Mouse (Mus musculus): ENCODE measurements around the gene Ccdc153. TPM values are rescaled to one million over a fixed set of nuclear protein-coding genes. Genes with fewer than 3 reads are reported as not detected.
A peak's percentile ranks its signal among the peaks of the same experiment; 100 is the strongest.

Ccdc153 gene
- total and polyA plus RNA-seq, 3 experiments = not detected

GRCm38 (mm10) chr9:44231609-44232008 lies 8.9 kb upstream of the Ccdc153 start:
- H3K9me3 ChIP-seq (replicated peaks; ENCODE audit: low read length) = no peaks in the 10 kb centered on the region
- H3K4me1 ChIP-seq (ENCODE audit: control insufficient read depth in 1 of 2, insufficient read depth in 2 of 2) = peaks cover 16 to 55% of the 10 kb centered on the region in 2 experiments; a peak in 3 of 4 replicates
- no peaks in the 10 kb centered on the region for H3K27me3 ChIP-seq (replicated peaks)
- dilution Hi-C loops (cut with MboI; ENCODE audit: extremely low pct_ligation_motif_present, extremely low pct_unique_long_range_greater_than_20kb, low sequenced_read_pairs) (no loop called here), in situ Hi-C loops (cut with MboI; ENCODE audit: low pct_ligation_motif_present, low pct_unique_long_range_greater_than_20kb, low sequenced_read_pairs) (loop anchor here (10.0 kb wide), 1 partner anchor 47 kb away; no protein-coding TSS in a partner anchor)
- H3K27ac ChIP-seq (ENCODE audit: insufficient read depth, low read depth) = no peak overlapping the region
- DNase-seq (ENCODE audit: extremely low read depth) = no peak
- H3K9ac ChIP-seq (ENCODE audit: insufficient read depth, low read depth) = peak overlapping the region; percentile 86
- peaks cover 2 to 25% of the 10 kb centered on the region in 2 experiments for H3K36me3 ChIP-seq (replicated peaks in 1 of 2; ENCODE audit: control insufficient read depth in 1 of 2, insufficient read depth in 1 of 2, low read length in 1 of 2)
- peak overlapping the region; percentile 94; the same call in 1 of the 2 replicates for H3K4me2 ChIP-seq (ENCODE audit: insufficient read depth, low read depth, poor library complexity, severe bottlenecking)
- peak overlapping the region in 2 of 3 experiments; percentile 85 to 92 for H3K4me3 ChIP-seq (replicated peaks in 1 of 3; ENCODE audit: low read depth in 2 of 3, low read length in 2 of 3, poor library complexity in 1 of 3)
- peaks cover 64% of the 10 kb centered on the region for H3K79me2 ChIP-seq (replicated peaks; ENCODE audit: control insufficient read depth, extremely low read depth, insufficient read depth, poor library complexity, severe bottlenecking)
- no peak for TF ChIP-seq USF2 (conservative IDR thresholded peaks at IDR 0.05; ENCODE audit: low read depth, low read length)
- no peak for TF ChIP-seq EP300 (IDR thresholded peaks at IDR 0.05; ENCODE audit: low read length)
- no peak for TF ChIP-seq MXI1 (IDR thresholded peaks at IDR 0.05; ENCODE audit: low read depth, low read length)
- TF ChIP-seq ZC3H11A (IDR thresholded peaks at IDR 0.05; ENCODE audit: low read depth, low read length) = no peak
- no peak for TF ChIP-seq ZKSCAN1 (IDR thresholded peaks at IDR 0.05; ENCODE audit: borderline replicate concordance, low read depth, low read length)
- no peak for TF ChIP-seq CTCF (conservative IDR thresholded peaks at IDR 0.05 in 1 of 2, IDR thresholded peaks at IDR 0.05 in 1 of 2; ENCODE audit: low read depth in 2 of 2, low read length in 2 of 2)
- TF ChIP-seq MEF2A (IDR thresholded peaks at IDR 0.05; ENCODE audit: borderline replicate concordance, low read depth, low read length) = no peak
- no peak for TF ChIP-seq RAD21 (IDR thresholded peaks at IDR 0.05; ENCODE audit: low read depth, low read length)
- TF ChIP-seq SIN3A (IDR thresholded peaks at IDR 0.05; ENCODE audit: low read length) = no peak
- TF ChIP-seq JUN (IDR thresholded peaks at IDR 0.05; ENCODE audit: insufficient read depth, low read depth, low read length) = no peak
- no peak for TF ChIP-seq ETS1 (conservative IDR thresholded peaks at IDR 0.05; ENCODE audit: low read depth, low read length)

DNA sequence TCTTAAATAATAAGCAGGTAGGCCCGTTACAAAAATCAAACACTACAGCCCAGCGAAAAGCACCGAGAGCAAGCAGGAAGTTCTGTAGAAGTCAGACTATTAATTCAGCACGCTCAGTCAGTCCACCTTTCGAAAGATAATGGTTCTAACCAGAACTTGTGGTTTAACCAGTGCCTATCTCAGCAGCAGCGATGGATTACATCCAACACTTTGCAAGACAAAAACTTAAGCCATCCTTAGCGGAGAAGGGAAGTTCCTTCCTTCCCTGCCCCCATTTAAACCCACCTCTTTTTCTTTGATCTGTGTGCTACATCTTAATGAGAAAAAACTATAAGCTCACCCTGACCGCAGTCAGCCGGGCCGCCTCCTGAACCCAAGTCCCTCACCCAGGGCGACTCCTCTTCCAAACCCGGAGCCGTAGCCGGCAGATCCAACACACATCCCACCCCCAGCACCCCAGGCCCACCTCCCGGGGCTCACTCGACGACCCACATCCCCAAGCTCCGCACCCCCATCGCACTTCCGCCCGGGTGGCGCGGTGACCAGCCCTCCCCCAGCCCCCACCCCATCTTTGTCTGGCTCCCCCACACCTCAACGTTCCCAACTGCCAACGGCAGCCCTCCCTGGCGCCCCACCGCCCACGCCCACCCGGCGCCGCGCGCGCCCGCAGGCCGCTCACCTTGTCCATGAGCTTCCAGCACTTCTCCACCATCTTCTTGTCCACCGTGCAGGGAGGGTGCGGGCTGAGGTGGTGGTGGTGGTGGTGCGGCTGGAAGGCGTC lies 7.3 kb upstream of the Ccdc153 start:
- in situ Hi-C loops (cut with MboI; ENCODE audit: low pct_ligation_motif_present, low pct_unique_long_range_greater_than_20kb, low sequenced_read_pairs) (loop anchor here (10.0 kb wide), 1 partner anchor 48 kb away; no protein-coding TSS in a partner anchor), dilution Hi-C loops (cut with MboI; ENCODE audit: extremely low pct_ligation_motif_present, extremely low pct_unique_long_range_greater_than_20kb, low sequenced_read_pairs) (no loop called here)
- H3K4me2 ChIP-seq (ENCODE audit: insufficient read depth, low read depth, poor library complexity, severe bottlenecking) = peak overlapping the region; percentile 94
- peaks cover 51% of the 10 kb centered on the region for H3K79me2 ChIP-seq (replicated peaks; ENCODE audit: control insufficient read depth, extremely low read depth, insufficient read depth, poor library complexity, severe bottlenecking)
- peaks cover 2 to 17% of the 10 kb centered on the region in 2 experiments for H3K36me3 ChIP-seq (replicated peaks in 1 of 2; ENCODE audit: control insufficient read depth in 1 of 2, insufficient read depth in 1 of 2, low read length in 1 of 2)
- peak overlapping the region; percentile 84 for H3K27ac ChIP-seq (ENCODE audit: insufficient read depth, low read depth)
- H3K9ac ChIP-seq (ENCODE audit: insufficient read depth, low read depth) = peak overlapping the region; percentile 86
- no peaks in the 10 kb centered on the region for H3K27me3 ChIP-seq (replicated peaks)
- no peaks in the 10 kb centered on the region for H3K9me3 ChIP-seq (replicated peaks; ENCODE audit: low read length)
- H3K4me1 ChIP-seq (ENCODE audit: control insufficient read depth in 1 of 2, insufficient read depth in 2 of 2) = peaks cover 16 to 58% of the 10 kb centered on the region in 2 experiments; a peak in 3 of 4 replicates
- DNase-seq (ENCODE audit: extremely low read depth) = peak; percentile 35
- peak overlapping the region; percentile 85 to 100 (median 92) for H3K4me3 ChIP-seq (replicated peaks in 1 of 3; ENCODE audit: low read depth in 2 of 3, low read length in 2 of 3, poor library complexity in 1 of 3)
- no peak for TF ChIP-seq ZC3H11A (IDR thresholded peaks at IDR 0.05; ENCODE audit: low read depth, low read length)
- TF ChIP-seq NRF1 (IDR thresholded peaks at IDR 0.05; ENCODE audit: low read depth, low read length) = no peak
- TF ChIP-seq ZNF384 (IDR thresholded peaks at IDR 0.05; ENCODE audit: low read depth, low read length) = no peak
- TF ChIP-seq E2F4 (IDR thresholded peaks at IDR 0.05; ENCODE audit: insufficient replicate concordance, low read depth, low read length) = no peak
- no peak for TF ChIP-seq POLR2A (IDR thresholded peaks at IDR 0.05; ENCODE audit: low read depth, low read length)
- no peak for TF ChIP-seq BHLHE40 (IDR thresholded peaks at IDR 0.05; ENCODE audit: low read depth, low read length)
- no peak for TF ChIP-seq NELFE (IDR thresholded peaks at IDR 0.05; ENCODE audit: low read depth, low read length)
- no peak for TF ChIP-seq JUND (conservative IDR thresholded peaks at IDR 0.05; ENCODE audit: low read depth, low read length)
- TF ChIP-seq CHD2 (IDR thresholded peaks at IDR 0.05; ENCODE audit: low read length) = peak; percentile 25; the same call in 1 of the 2 replicates
- 0 out of 2 replicates have a peak, but pooled peaks have one; percentile 48 for TF ChIP-seq CHD1 (IDR thresholded peaks at IDR 0.05; ENCODE audit: low read depth, low read length)
- TF ChIP-seq SMC3 (IDR thresholded peaks at IDR 0.05; ENCODE audit: low read depth, low read length) = no peak
- TF ChIP-seq JUN (IDR thresholded peaks at IDR 0.05; ENCODE audit: insufficient read depth, low read depth, low read length) = no peak
- TF ChIP-seq RAD21 (IDR thresholded peaks at IDR 0.05; ENCODE audit: low read depth, low read length) = no peak
- TF ChIP-seq KAT2A (IDR thresholded peaks at IDR 0.05; ENCODE audit: insufficient replicate concordance, low read length) = no peak
- TF ChIP-seq ZMIZ1 (IDR thresholded peaks at IDR 0.05; ENCODE audit: low read depth, low read length) = no peak
- no peak for TF ChIP-seq RCOR1 (conservative IDR thresholded peaks at IDR 0.05; ENCODE audit: low read depth, low read length)
- TF ChIP-seq TCF12 (IDR thresholded peaks at IDR 0.05; ENCODE audit: low read depth, low read length) = no peak
- TF ChIP-seq GABPA (IDR thresholded peaks at IDR 0.05; ENCODE audit: insufficient replicate concordance, low read depth, low read length) = no peak
- no peak for TF ChIP-seq USF1 (IDR thresholded peaks at IDR 0.05; ENCODE audit: low read depth, low read length)
- TF ChIP-seq PAX5 (IDR thresholded peaks at IDR 0.05; ENCODE audit: low read length) = no peak
- no peak for TF ChIP-seq ZKSCAN1 (IDR thresholded peaks at IDR 0.05; ENCODE audit: borderline replicate concordance, low read depth, low read length)
- no peak for TF ChIP-seq USF2 (conservative IDR thresholded peaks at IDR 0.05; ENCODE audit: low read depth, low read length)
- 0 out of 2 replicates have a peak, but pooled peaks have one; percentile 25 for TF ChIP-seq TBP (conservative IDR thresholded peaks at IDR 0.05; ENCODE audit: low read depth, low read length)
- no peak; the same call in 1 of the 2 replicates for TF ChIP-seq ELF1 (IDR thresholded peaks at IDR 0.05; ENCODE audit: low read depth, low read length)
- no peak for TF ChIP-seq ETS1 (conservative IDR thresholded peaks at IDR 0.05; ENCODE audit: low read depth, low read length)
